Mouse (Mus musculus): ENCODE measurements around the gene Trim44.

DNA sequence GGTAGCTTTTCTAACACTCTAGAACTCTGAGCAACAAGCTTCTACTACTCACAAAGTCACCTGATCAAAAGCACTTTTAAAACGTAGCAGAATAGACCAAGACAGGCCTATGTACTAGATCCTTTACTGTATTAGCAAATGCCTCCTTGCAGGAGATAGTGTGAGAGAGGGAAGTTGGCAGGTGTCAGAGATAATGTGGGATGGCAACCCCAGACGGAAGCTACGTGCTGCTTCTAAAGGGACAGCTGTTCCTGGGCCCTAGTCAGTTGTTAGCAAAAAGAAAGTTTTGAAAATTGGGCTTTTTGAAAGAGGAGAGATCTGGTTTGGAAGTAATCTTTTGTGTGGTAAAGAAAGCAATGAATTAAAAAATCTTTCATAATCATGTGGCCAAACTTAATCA is 151.5 kb downstream of the Trim44 start:
- no peak for TF ChIP-seq ELF1 (IDR thresholded peaks at IDR 0.05; ENCODE audit: low read depth, low read length)
- no peak for TF ChIP-seq TCF12 (IDR thresholded peaks at IDR 0.05; ENCODE audit: low read depth, low read length)
- TF ChIP-seq MAX (IDR thresholded peaks at IDR 0.05; ENCODE audit: low read length): no peak
- no peak for TF ChIP-seq CTCF (IDR thresholded peaks at IDR 0.05 in 2 of 3, conservative IDR thresholded peaks at IDR 0.05 in 1 of 3; ENCODE audit: control insufficient read depth in 1 of 3, insufficient read depth in 1 of 3, low read depth in 2 of 3, low read length in 3 of 3, poor library complexity in 1 of 3, severe bottlenecking in 1 of 3)
- no peak for TF ChIP-seq MAFK (IDR thresholded peaks at IDR 0.05; ENCODE audit: borderline replicate concordance, low read depth, low read length)
- no peak for TF ChIP-seq E2F4 (IDR thresholded peaks at IDR 0.05; ENCODE audit: borderline replicate concordance, low read depth, low read length)
- TF ChIP-seq POLR2A (IDR thresholded peaks at IDR 0.05; ENCODE audit: control insufficient read depth in 1 of 2, insufficient read depth in 1 of 2, low read depth in 1 of 2, low read length in 2 of 2, poor library complexity in 1 of 2): no peak
- TF ChIP-seq JUND (IDR thresholded peaks at IDR 0.05; ENCODE audit: low read depth, low read length): no peak
- no peak for TF ChIP-seq GABPA (IDR thresholded peaks at IDR 0.05; ENCODE audit: low read depth, low read length)
